Mouse (Mus musculus): ENCODE measurements around the gene Irak2. TPM values are rescaled to one million over a fixed set of nuclear protein-coding genes. Genes with fewer than 3 reads are reported as not detected.

Irak2 gene
- polyA plus RNA-seq (2012; rRNA removed), result 4.9 and 5.6 TPM in 2 replicates

GRCm38 (mm10) chr6:113638302-113639040 is at the start of gene Irak2:
TSS of gene Irak2 (plus strand) at chr6:113638467.

GRCm38 (mm10) chr6:113600543-113601139 is 37.6 kb upstream of the Irak2 start, which contains the start of gene Fancd2os:
TSS of gene Fancd2os (minus strand) at chr6:113600715.

GRCm38 (mm10) chr6:113604432-113605223 is 33.6 kb upstream of the Irak2 start, which contains the start of gene Brk1:
TSS of gene Brk1 (plus strand) at chr6:113604772.

GRCm38 (mm10) chr6:113623941-113624751 is 14.1 kb upstream of the Irak2 start, which contains the start of gene Vhl:
TSS of gene Vhl (plus strand) at chr6:113623959.

GRCm38 (mm10) chr6:113696582-113697221 is 58.4 kb downstream of the Irak2 start, which contains the start of gene Tatdn2:
TSS of gene Tatdn2 (plus strand) at chr6:113697050.

GRCm38 (mm10) chr6:113719878-113720277 is 81.6 kb downstream of the Irak2 start, which contains the start of gene Ghrl:
TSS of gene Ghrl (minus strand) at chr6:113719880.

GRCm38 (mm10) chr6:113740236-113741217 is 102.3 kb downstream of the Irak2 start, which contains the start of gene Sec13:
TSS of gene Sec13 (minus strand) at chr6:113740743.

Other genes starting within 250 kb of the Irak2 start
- 22.2 and 22.8 TPM in 2 replicates for gene Ttll3, start 249.2 kb upstream of the Irak2 start, polyA plus RNA-seq (2012; rRNA removed)
- gene Rpusd3, start 219.1 kb upstream of the Irak2 start, polyA plus RNA-seq (2012; rRNA removed), result 20.9 and 21.9 TPM in 2 replicates
- 0.04 and 0.07 TPM in 2 replicates for gene Cidec, start 202.7 kb upstream of the Irak2 start, polyA plus RNA-seq (2012; rRNA removed)
- 69.3 and 70.5 TPM in 2 replicates for gene Jagn1, start 195.9 kb upstream of the Irak2 start, polyA plus RNA-seq (2012; rRNA removed)
- gene Il17re, start 180.0 kb upstream of the Irak2 start, polyA plus RNA-seq (2012; rRNA removed), result 0.13 and 0.36 TPM in 2 replicates
- gene Il17rc, start 167.0 kb upstream of the Irak2 start, polyA plus RNA-seq (2012; rRNA removed), result 3.5 and 4.0 TPM in 2 replicates
- gene Creld1, start 155.2 kb upstream of the Irak2 start, polyA plus RNA-seq (2012; rRNA removed), result 43.0 and 44.8 TPM in 2 replicates
- 13.0 and 13.1 TPM in 2 replicates for gene Prrt3, start 136.5 kb upstream of the Irak2 start, polyA plus RNA-seq (2012; rRNA removed)
- 74.1 and 76.8 TPM in 2 replicates for gene Emc3, start 106.8 kb upstream of the Irak2 start, polyA plus RNA-seq (2012; rRNA removed)
- gene Fancd2, start 106.8 kb upstream of the Irak2 start, polyA plus RNA-seq (2012; rRNA removed), result 4.5 and 4.6 TPM in 2 replicates
- gene Fancd2os, start 37.8 kb upstream of the Irak2 start, polyA plus RNA-seq (2012; rRNA removed), result 0.04 TPM in 1 of 2 replicates, not detected in the other
- gene Brk1, start 33.7 kb upstream of the Irak2 start, polyA plus RNA-seq (2012; rRNA removed), result 247 and 262 TPM in 2 replicates
- 55.8 and 61.6 TPM in 2 replicates for gene Vhl, start 14.5 kb upstream of the Irak2 start, polyA plus RNA-seq (2012; rRNA removed)
- 32.8 and 33.1 TPM in 2 replicates for gene Tatdn2, start 58.6 kb downstream of the Irak2 start, polyA plus RNA-seq (2012; rRNA removed)
- 0.13 and 0.47 TPM in 2 replicates for gene Ghrl, start 81.4 kb downstream of the Irak2 start, polyA plus RNA-seq (2012; rRNA removed)
- gene Sec13, start 102.3 kb downstream of the Irak2 start, polyA plus RNA-seq (2012; rRNA removed), result 189 and 193 TPM in 2 replicates

Measured in central nervous system, embryonic 18 days (tissue).